Mouse (Mus musculus): Measurements from ENCODE around the gene D330045A20Rik. TPM values are rescaled to one million over a fixed set of nuclear protein-coding genes. Genes with fewer than 3 reads are reported as not detected.
"Not testable (repeated sequence)": the region's sequence is repeated elsewhere in the genome, so short reads cannot be mapped to it uniquely, and the experiment has no call there.

Gene D330045A20Rik
- polyA plus RNA-seq (2015; fragmentation: Nextera tagmentation; extraction: Ambion mirVana): 1.0 and 1.4 TPM in 2 replicates

DNA sequence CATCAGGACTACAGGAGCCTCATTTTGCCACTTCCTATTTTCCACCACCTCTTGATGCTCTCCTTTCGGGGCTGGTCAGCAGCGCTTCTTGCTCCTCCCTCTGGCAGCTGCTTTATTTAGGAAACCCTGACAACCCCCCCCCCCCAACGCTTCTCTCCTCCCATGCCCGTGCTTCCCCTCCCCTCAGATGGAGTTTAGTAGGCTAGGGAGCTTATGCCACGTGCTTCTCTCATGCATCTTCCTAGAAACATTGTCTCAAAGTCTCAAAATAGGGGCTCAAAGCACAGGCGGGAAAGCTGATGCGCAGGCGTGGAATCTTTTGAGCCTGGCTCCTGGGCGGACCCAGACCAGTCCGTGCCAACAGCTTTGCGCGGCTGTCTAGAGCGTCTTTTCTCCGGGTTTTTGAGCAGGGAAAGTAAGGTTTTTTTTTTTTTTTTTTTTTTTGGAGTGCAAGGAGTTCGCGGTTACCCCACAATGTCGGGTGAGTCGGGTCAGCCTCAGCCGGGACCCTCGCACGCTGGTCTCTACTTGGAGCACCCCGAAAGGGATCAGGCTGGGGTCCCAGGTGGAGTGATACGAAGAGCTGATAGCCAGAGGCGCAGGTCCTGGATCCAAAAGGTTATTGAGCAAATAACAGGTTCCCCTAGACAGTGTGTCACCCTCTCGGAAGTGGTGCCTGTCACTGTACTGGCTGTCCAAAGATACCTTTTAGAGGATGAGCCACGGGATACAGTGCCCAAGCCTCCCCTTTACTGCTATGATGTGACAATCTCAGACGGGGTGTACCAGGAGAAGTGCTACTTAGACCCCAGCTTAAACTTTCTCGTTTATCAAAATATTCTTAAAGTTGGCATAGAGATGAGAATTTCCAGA lies at the start of gene D330045A20Rik:
TSS of gene D330045A20Rik (plus strand) at position 346 of the 873 bp plus-strand sequence.
- ATAC-seq (ENCODE audit: extremely low read depth, insufficient number of reproducible peaks, low FRiP score, low TSS enrichment): no peak; the same call in 1 of the 2 replicates
- Histone ChIP-seq H3K4me1 (no peaks in the 10 kb centered on the region), H3K4me3 (peak within 1 kb of the TSS; percentile 49), H3K4me2 (peak within 1 kb of the TSS; percentile 72), H3K9me3 (no peaks in the 10 kb centered on the region), H3K36me3 (no peaks in the 10 kb centered on the region), H3K27me3 (replicated peaks) (peaks cover 8% of the 10 kb centered on the region; the same call in 1 of the 2 replicates), H3K27ac (replicated peaks) (no peak within 1 kb of the TSS), H3K9ac (peak within 1 kb of the TSS; percentile 54)
- 16% methylated on average over 28 of the region's 28 CpGs for WGBS

DNA sequence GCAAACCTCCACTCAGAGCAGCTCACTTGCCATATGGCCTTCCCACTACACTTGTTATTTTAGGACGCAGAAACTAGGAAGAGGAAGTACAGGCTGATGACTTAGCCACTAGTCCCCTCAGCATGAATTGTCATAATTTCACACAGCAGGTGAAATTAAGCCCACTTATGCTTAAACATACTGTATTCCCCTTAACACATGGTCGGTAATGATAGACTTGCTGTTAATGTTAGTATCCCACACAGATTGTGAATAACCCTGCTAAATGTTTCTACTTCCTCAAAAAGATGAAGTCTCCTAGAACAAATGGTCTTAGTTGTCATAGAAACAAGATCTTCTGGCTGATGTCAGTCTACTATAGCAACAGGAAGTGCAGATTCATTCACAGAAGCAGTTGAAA lies 47.6 kb upstream of the D330045A20Rik start:
- Histone ChIP-seq H3K4me3 (no peak overlapping the region), H3K4me1 (no peaks in the 10 kb centered on the region), H3K4me2 (no peak overlapping the region), H3K9ac (no peak overlapping the region), H3K9me3 (no peaks in the 10 kb centered on the region), H3K27me3 (replicated peaks) (no peaks in the 10 kb centered on the region; the same call in 1 of the 2 replicates), H3K36me3 (no peaks in the 10 kb centered on the region), H3K27ac (replicated peaks) (no peak overlapping the region)
- ATAC-seq (ENCODE audit: extremely low read depth, insufficient number of reproducible peaks, low FRiP score, low TSS enrichment): no peak
- WGBS: 60% methylated on average over 2 of the region's 2 CpGs

DNA sequence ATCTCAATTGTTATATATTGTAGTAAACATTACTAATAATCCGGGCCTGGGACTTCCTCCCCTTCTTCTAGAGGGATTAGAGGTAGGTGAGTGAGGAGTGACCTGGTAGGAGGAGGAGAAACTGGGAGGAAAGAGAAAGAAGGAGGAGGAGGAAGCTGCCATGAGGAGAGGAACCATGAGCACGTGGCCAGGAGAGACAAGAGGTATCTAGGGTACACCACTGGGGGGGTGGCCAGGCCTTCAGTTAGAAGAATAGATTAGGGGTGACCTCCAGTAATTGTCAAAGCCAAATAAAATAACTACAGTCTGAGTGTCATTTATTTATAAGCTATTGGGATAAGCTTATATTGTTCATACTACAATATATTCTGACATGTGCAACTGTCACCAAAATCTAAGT lies 45.0 kb upstream of the D330045A20Rik start:
- no peaks in the 10 kb centered on the region for H3K9me3 ChIP-seq
- H3K4me3 ChIP-seq: no peak overlapping the region
- no peaks in the 10 kb centered on the region; the same call in 1 of the 2 replicates for H3K27me3 ChIP-seq (replicated peaks)
- no peak overlapping the region for H3K9ac ChIP-seq
- H3K36me3 ChIP-seq: no peaks in the 10 kb centered on the region
- no peak overlapping the region for H3K4me2 ChIP-seq
- H3K4me1 ChIP-seq: no peaks in the 10 kb centered on the region
- 66% methylated on average over 2 of the region's 2 CpGs for WGBS
- no peak overlapping the region for H3K27ac ChIP-seq (replicated peaks)
- no peak for ATAC-seq (ENCODE audit: extremely low read depth, insufficient number of reproducible peaks, low FRiP score, low TSS enrichment)

DNA sequence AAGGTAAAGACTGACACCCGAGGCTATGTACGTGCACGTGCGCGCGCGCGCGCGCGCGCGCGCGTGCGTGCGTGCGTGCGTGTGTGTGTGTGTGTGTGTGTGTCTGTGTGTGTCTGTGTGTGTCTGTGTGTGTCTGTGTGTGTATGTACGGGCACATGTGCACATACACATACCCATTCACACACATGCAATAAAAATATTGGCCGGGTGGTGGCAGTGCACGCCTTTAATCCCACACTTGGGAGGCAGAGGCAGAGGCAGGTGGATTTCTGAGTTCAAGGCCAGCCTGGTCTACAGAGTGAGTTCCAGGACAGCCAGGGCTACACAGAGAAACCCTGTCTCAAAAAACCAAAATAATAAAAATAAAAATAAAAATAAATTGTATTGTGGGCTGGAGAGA lies 39.1 kb upstream of the D330045A20Rik start:
- not testable (repeated sequence) for H3K4me2 ChIP-seq; H3K9me3 ChIP-seq; H3K9ac ChIP-seq; H3K36me3 ChIP-seq; H3K4me1 ChIP-seq; H3K27ac ChIP-seq (replicated peaks); H3K27me3 ChIP-seq (replicated peaks); H3K4me3 ChIP-seq; ATAC-seq (ENCODE audit: extremely low read depth, insufficient number of reproducible peaks, low FRiP score, low TSS enrichment)
- 91% methylated on average over 22 of the region's 22 CpGs for WGBS

DNA sequence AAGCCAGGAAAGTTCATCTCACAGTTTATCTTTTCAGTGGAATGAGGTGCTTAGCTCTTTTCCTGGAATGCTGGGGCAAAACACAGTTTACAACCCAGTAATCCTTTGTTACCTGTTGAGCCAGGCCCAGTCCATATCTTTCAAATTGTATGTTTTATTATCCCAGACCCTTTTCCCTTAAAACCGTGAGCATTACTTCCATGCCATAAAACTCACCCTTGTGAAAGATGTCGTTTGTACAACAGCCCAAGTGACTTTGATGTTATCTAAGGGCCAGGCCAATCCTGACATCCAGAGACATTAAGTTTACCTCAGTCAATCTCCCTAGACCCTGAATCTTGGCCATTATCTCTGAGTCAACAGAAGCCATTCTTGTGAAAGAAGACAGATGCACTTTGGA lies 23.4 kb upstream of the D330045A20Rik start:
- no peak for ATAC-seq (ENCODE audit: extremely low read depth, insufficient number of reproducible peaks, low FRiP score, low TSS enrichment)
- no peaks in the 10 kb centered on the region for H3K36me3 ChIP-seq
- H3K4me2 ChIP-seq: no peak overlapping the region
- H3K27me3 ChIP-seq (replicated peaks): no peaks in the 10 kb centered on the region
- no peak overlapping the region for H3K4me3 ChIP-seq
- H3K9ac ChIP-seq: no peak overlapping the region
- WGBS: 21% methylated on average over 2 of the region's 2 CpGs
- no peaks in the 10 kb centered on the region for H3K9me3 ChIP-seq
- no peak overlapping the region for H3K27ac ChIP-seq (replicated peaks)
- H3K4me1 ChIP-seq: no peaks in the 10 kb centered on the region

DNA sequence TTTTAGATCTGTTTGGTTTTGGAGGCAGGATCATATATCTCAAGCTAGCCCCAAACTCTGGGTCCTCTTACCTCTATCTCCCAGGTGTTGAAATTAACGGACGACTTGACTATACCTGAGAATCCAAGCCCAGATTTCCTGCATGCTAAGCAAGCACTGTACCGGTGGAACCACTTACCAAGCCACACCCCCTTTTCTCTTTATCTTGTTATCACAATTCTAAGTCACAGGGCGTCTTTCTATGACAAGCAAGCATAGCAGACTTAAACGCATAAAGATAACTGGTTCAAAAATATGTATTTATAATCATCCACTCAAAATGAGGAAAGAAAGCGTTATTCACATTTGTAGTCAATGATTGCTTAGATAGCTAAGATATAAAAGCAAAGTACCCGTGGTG lies 1.9 kb downstream of the D330045A20Rik start:
- H3K27me3 ChIP-seq (replicated peaks): peaks cover 8% of the 10 kb centered on the region; the same call in 1 of the 2 replicates
- H3K4me3 ChIP-seq: no peak overlapping the region
- 46% methylated on average over 7 of the region's 7 CpGs for WGBS
- H3K9me3 ChIP-seq: no peaks in the 10 kb centered on the region
- no peaks in the 10 kb centered on the region for H3K36me3 ChIP-seq
- no peak overlapping the region for H3K4me2 ChIP-seq
- no peak for ATAC-seq (ENCODE audit: extremely low read depth, insufficient number of reproducible peaks, low FRiP score, low TSS enrichment)
- H3K4me1 ChIP-seq: no peaks in the 10 kb centered on the region
- H3K9ac ChIP-seq: no peak overlapping the region
- H3K27ac ChIP-seq (replicated peaks): no peak overlapping the region

DNA sequence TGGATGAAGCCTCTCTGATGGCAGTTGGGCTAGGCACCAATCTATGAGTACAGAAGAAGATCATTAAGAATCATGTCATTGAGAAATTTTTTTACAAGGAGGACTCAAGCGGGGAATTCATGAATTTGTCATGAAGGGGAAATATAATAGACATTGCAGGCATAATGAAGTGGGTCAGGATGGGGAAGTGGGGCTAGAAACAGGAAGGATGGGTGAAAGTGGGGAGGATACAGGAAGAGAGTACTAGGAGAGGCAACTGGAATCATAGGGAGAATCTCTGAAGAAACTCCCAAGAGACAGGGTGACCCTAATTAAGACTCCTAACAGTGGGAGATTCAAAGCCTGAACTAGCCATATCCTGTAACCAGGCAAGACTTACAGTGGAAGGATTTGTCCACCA lies 4.8 kb downstream of the D330045A20Rik start:
- no peak overlapping the region for H3K27ac ChIP-seq (replicated peaks)
- no peaks in the 10 kb centered on the region for H3K9me3 ChIP-seq
- H3K4me2 ChIP-seq: no peak overlapping the region
- no peak for ATAC-seq (ENCODE audit: extremely low read depth, insufficient number of reproducible peaks, low FRiP score, low TSS enrichment)
- peaks cover 8% of the 10 kb centered on the region; the same call in 1 of the 2 replicates for H3K27me3 ChIP-seq (replicated peaks)
- H3K4me3 ChIP-seq: no peak overlapping the region
- no peaks in the 10 kb centered on the region for H3K4me1 ChIP-seq
- WGBS: 77% methylated on average over 1 of the region's 1 CpGs
- H3K9ac ChIP-seq: no peak overlapping the region
- H3K36me3 ChIP-seq: no peaks in the 10 kb centered on the region

DNA sequence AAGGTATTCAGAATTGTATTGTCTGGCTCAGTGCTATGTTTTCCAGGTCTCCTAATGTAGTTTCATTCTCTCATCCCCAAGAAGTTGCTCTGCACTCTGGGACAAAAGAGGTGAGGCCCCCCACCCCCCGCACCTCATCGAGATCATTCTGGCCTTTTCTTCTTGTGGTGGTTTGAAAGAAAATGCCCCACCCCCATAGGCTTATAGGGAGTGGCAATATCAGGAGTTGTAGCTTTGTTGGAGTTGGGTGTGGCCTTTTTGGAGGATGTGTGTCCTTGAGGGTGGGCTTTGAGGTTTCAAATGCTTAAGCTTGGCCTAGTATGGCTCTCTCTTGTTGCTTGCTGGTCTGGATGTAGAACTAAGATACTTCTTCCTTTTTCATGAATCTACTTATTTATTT lies 36.0 kb downstream of the D330045A20Rik start:
- Histone ChIP-seq H3K9me3 (no peaks in the 10 kb centered on the region), H3K4me3 (no peak overlapping the region), H3K27me3 (replicated peaks) (no peaks in the 10 kb centered on the region), H3K9ac (no peak overlapping the region), H3K4me2 (no peak overlapping the region), H3K4me1 (no peaks in the 10 kb centered on the region), H3K27ac (replicated peaks) (no peak overlapping the region), H3K36me3 (no peaks in the 10 kb centered on the region)
- 79% methylated on average over 2 of the region's 2 CpGs for WGBS
- ATAC-seq (ENCODE audit: extremely low read depth, insufficient number of reproducible peaks, low FRiP score, low TSS enrichment): no peak

DNA sequence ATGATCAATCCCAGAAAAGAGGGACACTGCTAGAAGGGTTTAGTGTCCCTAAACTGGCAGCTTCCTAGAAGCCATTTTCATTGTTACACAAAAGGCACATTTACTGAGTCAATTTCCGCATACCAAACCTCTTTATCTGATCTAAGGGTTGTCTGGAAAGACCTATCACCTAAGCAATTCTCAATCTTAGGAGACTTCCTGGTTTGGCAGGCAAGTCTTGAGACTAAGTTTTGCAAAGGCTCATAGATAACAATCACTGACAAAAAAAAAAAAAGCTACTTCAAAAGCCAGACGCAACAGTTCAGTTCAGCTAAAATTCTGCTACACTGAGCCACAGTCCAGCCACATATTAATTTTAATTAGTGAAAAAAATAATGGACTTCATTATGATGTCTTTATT lies 39.1 kb downstream of the D330045A20Rik start:
- no peak overlapping the region for H3K4me3 ChIP-seq
- H3K9me3 ChIP-seq: no peaks in the 10 kb centered on the region
- no peak overlapping the region for H3K27ac ChIP-seq (replicated peaks)
- WGBS: 55% methylated on average over 2 of the region's 2 CpGs
- H3K27me3 ChIP-seq (replicated peaks): no peaks in the 10 kb centered on the region
- no peaks in the 10 kb centered on the region for H3K4me1 ChIP-seq
- no peaks in the 10 kb centered on the region for H3K36me3 ChIP-seq
- H3K9ac ChIP-seq: no peak overlapping the region
- no peak for ATAC-seq (ENCODE audit: extremely low read depth, insufficient number of reproducible peaks, low FRiP score, low TSS enrichment)
- no peak overlapping the region for H3K4me2 ChIP-seq

DNA sequence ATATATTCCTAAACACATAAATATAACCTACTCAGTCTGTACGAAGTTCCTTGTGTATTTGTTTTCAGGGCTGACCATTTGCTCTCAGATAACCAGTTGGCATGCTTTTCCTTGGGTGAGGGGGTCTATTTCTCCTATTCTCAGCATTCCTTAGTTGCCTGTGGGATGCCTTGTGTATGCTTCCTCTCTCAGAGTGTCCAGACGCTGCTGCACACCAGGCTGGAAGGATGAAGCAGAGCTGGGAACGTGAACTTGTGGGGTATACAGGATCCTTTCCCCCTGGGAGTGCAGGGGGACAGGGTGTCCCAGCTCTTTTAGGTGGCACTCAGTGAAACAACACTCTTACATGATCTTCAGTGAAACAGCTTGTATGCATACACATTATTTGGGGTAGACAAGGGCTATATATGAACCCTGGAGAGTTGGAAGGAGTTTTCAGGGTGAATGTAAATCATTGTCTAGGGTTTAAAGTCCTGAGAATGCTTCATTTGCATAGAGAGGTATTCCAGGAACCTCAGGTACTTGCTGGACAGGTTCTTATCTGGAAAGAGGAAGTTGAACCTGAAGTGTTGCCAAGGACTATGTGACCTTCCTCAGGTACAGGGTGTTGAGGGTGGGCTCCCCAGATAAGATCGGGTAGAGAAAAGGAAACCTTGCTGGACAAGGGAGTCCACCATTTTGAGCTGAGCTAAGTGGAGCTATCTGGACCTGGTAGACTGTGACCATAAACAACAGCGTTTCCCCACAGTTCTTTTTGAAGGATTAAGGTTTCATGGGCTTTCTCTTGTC lies 44.3 kb downstream of the D330045A20Rik start:
- H3K9me3 ChIP-seq: no peaks in the 10 kb centered on the region
- no peak overlapping the region for H3K9ac ChIP-seq
- ATAC-seq (ENCODE audit: extremely low read depth, insufficient number of reproducible peaks, low FRiP score, low TSS enrichment): no peak
- no peak overlapping the region for H3K27ac ChIP-seq (replicated peaks)
- 61% methylated on average over 5 of the region's 5 CpGs for WGBS
- H3K36me3 ChIP-seq: no peaks in the 10 kb centered on the region
- H3K4me2 ChIP-seq: no peak overlapping the region
- no peak overlapping the region for H3K4me3 ChIP-seq
- no peaks in the 10 kb centered on the region for H3K4me1 ChIP-seq
- no peaks in the 10 kb centered on the region for H3K27me3 ChIP-seq (replicated peaks)

DNA sequence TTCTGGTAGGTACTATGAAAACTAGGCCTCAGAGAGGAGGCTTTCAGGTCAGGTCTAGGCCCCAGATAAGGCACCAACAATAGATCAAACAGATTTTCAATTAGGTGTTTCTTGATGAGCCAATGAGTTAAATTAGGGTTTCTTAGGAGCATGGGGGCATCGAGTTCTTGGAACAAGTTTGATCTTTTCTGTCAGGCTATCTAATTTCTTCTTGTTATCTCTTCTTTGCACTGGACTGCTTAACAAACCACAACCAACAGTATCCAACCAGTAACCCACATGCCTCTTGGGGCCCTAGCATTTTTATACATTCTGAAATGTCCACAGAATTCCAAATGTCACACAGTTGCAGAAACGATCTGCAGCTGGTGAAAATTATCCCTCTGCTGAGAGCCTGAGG lies 45.6 kb downstream of the D330045A20Rik start:
- no peaks in the 10 kb centered on the region for H3K9me3 ChIP-seq

More for the DNA sequence above, 45.6 kb downstream of the D330045A20Rik start:
- Histone ChIP-seq H3K4me1 (no peaks in the 10 kb centered on the region), H3K4me3 (no peak overlapping the region), H3K4me2 (no peak overlapping the region), H3K27me3 (replicated peaks) (no peaks in the 10 kb centered on the region), H3K36me3 (no peaks in the 10 kb centered on the region), H3K9ac (no peak overlapping the region), H3K27ac (replicated peaks) (no peak overlapping the region)
- no peak for ATAC-seq (ENCODE audit: extremely low read depth, insufficient number of reproducible peaks, low FRiP score, low TSS enrichment)
- 69% methylated on average over 2 of the region's 2 CpGs for WGBS

Data from heart, embryonic 13.5 days (tissue).